Mouse (Mus musculus): ENCODE measurements around the gene 1700113H08Rik. TPM values are rescaled to one million over a fixed set of nuclear protein-coding genes. Genes with fewer than 3 reads are reported as not detected.

Gene 1700113H08Rik
- polyA plus RNA-seq, 1 experiment: not detected

GRCm38 (mm10) chr10:87020711-87021110, 37.1 kb upstream of the 1700113H08Rik start:
- DNase-seq: peak; percentile 15
- Histone ChIP-seq H3K27me3 (replicated peaks; ENCODE audit: control insufficient read depth, insufficient read depth, low read length) (no peaks in the 10 kb centered on the region), H3K4me3 (ENCODE audit: insufficient read depth, low read depth, low read length) (no peak overlapping the region), H3K4me1 (ENCODE audit: control insufficient read depth, insufficient read depth, low read length) (no peaks in the 10 kb centered on the region), H3K27ac (ENCODE audit: insufficient read depth, low read depth, low read length) (no peak overlapping the region), H3K36me3 (ENCODE audit: control insufficient read depth, insufficient read depth, low read length) (no peaks in the 10 kb centered on the region)
- no peak for TF ChIP-seq POLR2A (IDR thresholded peaks at IDR 0.05; ENCODE audit: low read depth, low read length)
- peak; percentile 34; the same call in 1 of the 2 replicates for TF ChIP-seq CTCF (conservative IDR thresholded peaks at IDR 0.05; ENCODE audit: insufficient read depth, insufficient read length, low read depth, low read length)
- WGBS: 49% methylated on average over 14 of the region's 16 CpGs

GRCm38 (mm10) chr10:87024884-87025283, 33.0 kb upstream of the 1700113H08Rik start:
- peak; percentile 77 for DNase-seq

GRCm38 (mm10) chr10:87032768-87033167, 25.1 kb upstream of the 1700113H08Rik start:
- DNase-seq: no peak
- 81% methylated on average over 8 of the region's 8 CpGs for WGBS

More at GRCm38 (mm10) chr10:87024884-87025283, 33.0 kb upstream of the 1700113H08Rik start:
- TF ChIP-seq POLR2A (IDR thresholded peaks at IDR 0.05; ENCODE audit: low read depth, low read length) (no peak), CTCF (conservative IDR thresholded peaks at IDR 0.05; ENCODE audit: insufficient read depth, insufficient read length, low read depth, low read length) (peak; percentile 100)
- Histone ChIP-seq H3K27me3 (replicated peaks; ENCODE audit: control insufficient read depth, insufficient read depth, low read length) (no peaks in the 10 kb centered on the region), H3K36me3 (ENCODE audit: control insufficient read depth, insufficient read depth, low read length) (no peaks in the 10 kb centered on the region), H3K4me1 (ENCODE audit: control insufficient read depth, insufficient read depth, low read length) (no peaks in the 10 kb centered on the region), H3K4me3 (ENCODE audit: insufficient read depth, low read depth, low read length) (no peak overlapping the region), H3K27ac (ENCODE audit: insufficient read depth, low read depth, low read length) (no peak overlapping the region)
- WGBS: 2% methylated on average over 8 of the region's 10 CpGs

GRCm38 (mm10) chr10:87035866-87036265, 22.0 kb upstream of the 1700113H08Rik start:
- Histone ChIP-seq H3K4me1 (ENCODE audit: control insufficient read depth, insufficient read depth, low read length) (no peaks in the 10 kb centered on the region), H3K4me3 (ENCODE audit: insufficient read depth, low read depth, low read length) (no peak overlapping the region), H3K27ac (ENCODE audit: insufficient read depth, low read depth, low read length) (no peak overlapping the region), H3K36me3 (ENCODE audit: control insufficient read depth, insufficient read depth, low read length) (no peaks in the 10 kb centered on the region), H3K27me3 (replicated peaks; ENCODE audit: control insufficient read depth, insufficient read depth, low read length) (no peaks in the 10 kb centered on the region)
- no peak for DNase-seq
- 82% methylated on average over 15 of the region's 15 CpGs for WGBS
- TF ChIP-seq CTCF (conservative IDR thresholded peaks at IDR 0.05; ENCODE audit: insufficient read depth, insufficient read length, low read depth, low read length): no peak
- no peak for TF ChIP-seq POLR2A (IDR thresholded peaks at IDR 0.05; ENCODE audit: low read depth, low read length)

More at GRCm38 (mm10) chr10:87032768-87033167, 25.1 kb upstream of the 1700113H08Rik start:
- Histone ChIP-seq H3K27me3 (replicated peaks; ENCODE audit: control insufficient read depth, insufficient read depth, low read length) (no peaks in the 10 kb centered on the region), H3K27ac (ENCODE audit: insufficient read depth, low read depth, low read length) (no peak overlapping the region), H3K36me3 (ENCODE audit: control insufficient read depth, insufficient read depth, low read length) (no peaks in the 10 kb centered on the region), H3K4me1 (ENCODE audit: control insufficient read depth, insufficient read depth, low read length) (no peaks in the 10 kb centered on the region), H3K4me3 (ENCODE audit: insufficient read depth, low read depth, low read length) (no peak overlapping the region)
- TF ChIP-seq POLR2A (IDR thresholded peaks at IDR 0.05; ENCODE audit: low read depth, low read length) (no peak), CTCF (conservative IDR thresholded peaks at IDR 0.05; ENCODE audit: insufficient read depth, insufficient read length, low read depth, low read length) (no peak)

DNA sequence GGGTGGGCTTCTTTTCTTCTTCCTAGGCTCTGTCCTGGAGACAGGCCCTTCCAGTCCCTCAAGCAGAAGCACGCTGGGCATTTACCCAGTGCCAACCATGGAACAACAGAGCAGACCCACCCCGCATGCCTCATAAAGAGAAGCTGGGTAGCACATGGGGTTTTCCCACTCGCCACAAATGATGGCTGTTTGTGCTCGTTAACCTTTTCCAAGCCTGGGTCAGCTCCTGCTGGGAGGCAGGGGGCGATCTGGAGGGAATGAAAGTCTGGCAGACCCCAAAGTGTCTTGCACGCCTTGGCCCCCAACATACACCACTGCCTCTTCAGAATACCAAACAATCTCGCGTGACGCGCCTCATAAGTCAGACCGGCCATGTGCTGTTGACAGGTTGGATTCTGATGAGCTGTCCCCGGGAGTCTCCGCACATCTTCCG, 21.6 kb upstream of the 1700113H08Rik start:
- H3K4me1 ChIP-seq (ENCODE audit: control insufficient read depth, insufficient read depth, low read length): no peaks in the 10 kb centered on the region
- no peak overlapping the region for H3K4me3 ChIP-seq (ENCODE audit: insufficient read depth, low read depth, low read length)
- no peaks in the 10 kb centered on the region for H3K36me3 ChIP-seq (ENCODE audit: control insufficient read depth, insufficient read depth, low read length)
- H3K27me3 ChIP-seq (replicated peaks; ENCODE audit: control insufficient read depth, insufficient read depth, low read length): no peaks in the 10 kb centered on the region
- H3K27ac ChIP-seq (ENCODE audit: insufficient read depth, low read depth, low read length): no peak overlapping the region
- 52% methylated on average over 14 of the region's 14 CpGs for WGBS
- TF ChIP-seq POLR2A (IDR thresholded peaks at IDR 0.05; ENCODE audit: low read depth, low read length): no peak
- no peak for DNase-seq

DNA sequence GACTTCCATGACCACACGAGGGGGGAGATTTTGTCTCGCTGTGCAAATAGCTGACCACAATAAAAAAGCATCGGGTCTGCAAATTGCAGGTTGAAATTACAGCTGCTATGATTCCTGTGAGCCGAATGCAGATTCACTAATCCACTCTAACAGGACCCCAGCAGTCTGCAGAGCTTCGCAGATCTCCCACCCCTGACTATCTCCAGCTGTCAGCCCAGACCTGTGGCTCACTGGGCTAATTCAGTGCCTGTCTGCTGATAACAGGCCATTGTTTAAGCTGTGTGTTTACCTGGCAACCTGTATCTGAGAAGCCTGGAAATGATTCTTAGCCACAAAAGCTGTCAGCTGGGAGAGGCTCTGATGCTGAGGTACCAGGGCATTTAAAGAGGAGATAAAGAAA, 20.8 kb upstream of the 1700113H08Rik start:
- no peak for DNase-seq
- 57% methylated on average over 5 of the region's 5 CpGs for WGBS
- Histone ChIP-seq H3K36me3 (ENCODE audit: control insufficient read depth, insufficient read depth, low read length) (no peaks in the 10 kb centered on the region), H3K27ac (ENCODE audit: insufficient read depth, low read depth, low read length) (no peak overlapping the region), H3K27me3 (replicated peaks; ENCODE audit: control insufficient read depth, insufficient read depth, low read length) (no peaks in the 10 kb centered on the region), H3K4me3 (ENCODE audit: insufficient read depth, low read depth, low read length) (no peak overlapping the region), H3K4me1 (ENCODE audit: control insufficient read depth, insufficient read depth, low read length) (no peaks in the 10 kb centered on the region)
- TF ChIP-seq POLR2A (IDR thresholded peaks at IDR 0.05; ENCODE audit: low read depth, low read length): no peak
- TF ChIP-seq CTCF (conservative IDR thresholded peaks at IDR 0.05; ENCODE audit: insufficient read depth, insufficient read length, low read depth, low read length): no peak

DNA sequence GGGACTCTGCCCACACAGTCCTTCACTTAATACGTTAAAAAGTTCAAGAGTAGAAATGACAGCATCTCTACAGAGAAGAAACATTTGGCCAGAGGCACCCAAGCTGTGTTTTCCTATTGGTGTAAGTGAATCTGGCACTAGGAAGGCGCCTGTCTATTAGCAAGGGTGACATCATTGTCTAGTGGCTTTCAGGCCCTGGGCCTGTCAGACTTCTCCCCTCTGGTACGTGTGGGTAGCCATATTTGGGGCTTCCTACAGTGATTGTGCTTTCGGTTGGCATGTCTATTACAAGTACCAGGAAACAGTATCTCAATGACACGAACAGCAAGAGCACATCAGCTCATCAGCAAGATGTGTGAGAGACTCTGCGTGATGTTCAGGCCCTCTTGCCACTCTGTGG, 18.5 kb upstream of the 1700113H08Rik start:
- 67% methylated on average over 6 of the region's 6 CpGs for WGBS
- no peak for TF ChIP-seq POLR2A (IDR thresholded peaks at IDR 0.05; ENCODE audit: low read depth, low read length)
- TF ChIP-seq CTCF (conservative IDR thresholded peaks at IDR 0.05; ENCODE audit: insufficient read depth, insufficient read length, low read depth, low read length): no peak

More for the DNA sequence above, 18.5 kb upstream of the 1700113H08Rik start:
- no peaks in the 10 kb centered on the region for H3K36me3 ChIP-seq (ENCODE audit: control insufficient read depth, insufficient read depth, low read length)
- no peak overlapping the region for H3K4me3 ChIP-seq (ENCODE audit: insufficient read depth, low read depth, low read length)
- no peaks in the 10 kb centered on the region for H3K27me3 ChIP-seq (replicated peaks; ENCODE audit: control insufficient read depth, insufficient read depth, low read length)
- no peak for DNase-seq
- H3K4me1 ChIP-seq (ENCODE audit: control insufficient read depth, insufficient read depth, low read length): no peaks in the 10 kb centered on the region
- no peak overlapping the region for H3K27ac ChIP-seq (ENCODE audit: insufficient read depth, low read depth, low read length)
